Mouse (Mus musculus): Measurements from ENCODE around the gene Tnfrsf8. TPM values are rescaled to one million over a fixed set of nuclear protein-coding genes. Genes with fewer than 3 reads are reported as not detected.

Tnfrsf8 gene
- polyA plus RNA-seq, 1 experiment from 2014 or later, result 0.05 TPM

DNA sequence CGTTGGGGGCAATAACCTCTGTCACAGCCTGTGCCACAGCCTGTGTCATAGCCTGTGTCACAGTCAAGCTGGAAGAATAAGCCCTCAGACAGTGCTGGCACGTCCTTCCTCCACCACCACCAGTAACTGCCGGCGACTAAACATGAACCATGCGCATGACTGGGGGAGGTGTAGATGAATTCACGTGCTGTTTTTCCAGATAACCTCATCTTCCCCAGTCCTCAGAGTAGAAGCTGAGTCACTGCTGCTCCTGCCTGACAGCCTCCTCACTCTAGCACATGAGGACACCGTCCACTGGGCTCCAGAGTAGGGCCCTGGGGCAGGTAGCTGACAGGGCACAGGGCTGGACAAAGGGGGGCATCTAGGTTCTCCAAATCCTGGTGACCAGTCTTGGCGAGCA is 92.9 kb downstream of the Tnfrsf8 start:
- Histone ChIP-seq H3K27ac (ENCODE audit: low read length) (no peak overlapping the region), H3K27me3 (replicated peaks; ENCODE audit: insufficient read depth, low read length) (no peaks in the 10 kb centered on the region), H3K36me3 (ENCODE audit: insufficient read depth, low read length) (no peaks in the 10 kb centered on the region), H3K9ac (replicated peaks; ENCODE audit: low read depth) (no peak overlapping the region), H3K4me2 (replicated peaks; ENCODE audit: low read depth, low read length) (no peak overlapping the region), H3K9me3 (ENCODE audit: low read length) (no peaks in the 10 kb centered on the region), H3K4me3 (ENCODE audit: low read depth, low read length) (no peak overlapping the region), H3K4me1 (ENCODE audit: insufficient read depth, low read depth, low read length) (no peaks in the 10 kb centered on the region)
- peak; percentile 26; the same call in 1 of the 2 replicates for ATAC-seq
- DNase-seq (ENCODE audit: low spot score), result no peak
- TF ChIP-seq CTCF (IDR thresholded peaks at IDR 0.05) (no peak), EP300 (IDR thresholded peaks at IDR 0.05) (no peak)
- WGBS, result 70% methylated on average over 8 of the region's 8 CpGs

DNA sequence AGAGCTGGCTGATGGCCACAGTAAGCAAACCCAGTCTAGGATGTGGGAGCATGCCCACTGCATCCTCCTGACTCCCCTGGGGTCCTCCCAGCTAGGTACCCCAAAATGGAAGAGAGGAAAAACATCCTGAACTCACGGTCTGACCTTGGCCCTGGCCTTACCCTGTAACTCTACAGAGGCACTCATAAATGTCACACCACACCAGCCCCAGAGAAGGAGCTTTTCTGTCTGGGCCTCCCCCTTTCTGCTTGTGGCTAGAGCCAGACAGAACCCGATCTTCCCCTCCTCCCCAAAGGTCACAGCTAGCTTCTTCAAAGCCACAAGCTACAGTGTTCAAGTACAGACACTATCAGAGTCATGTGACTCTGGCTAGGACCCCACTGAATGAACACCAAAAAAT is 93.6 kb downstream of the Tnfrsf8 start:
- ATAC-seq (no peak), DNase-seq (ENCODE audit: low spot score) (no peak)
- H3K4me2 ChIP-seq (replicated peaks; ENCODE audit: low read depth, low read length), result no peak overlapping the region
- TF ChIP-seq CTCF (IDR thresholded peaks at IDR 0.05) (no peak), EP300 (IDR thresholded peaks at IDR 0.05) (no peak)
- no peak overlapping the region for H3K27ac ChIP-seq (ENCODE audit: low read length)
- no peak overlapping the region for H3K4me3 ChIP-seq (ENCODE audit: low read depth, low read length)
- H3K4me1 ChIP-seq (ENCODE audit: insufficient read depth, low read depth, low read length), result no peaks in the 10 kb centered on the region
- H3K9me3 ChIP-seq (ENCODE audit: low read length), result no peaks in the 10 kb centered on the region
- WGBS, result 66% methylated on average over 2 of the region's 2 CpGs
- no peak overlapping the region for H3K9ac ChIP-seq (replicated peaks; ENCODE audit: low read depth)
- no peaks in the 10 kb centered on the region for H3K27me3 ChIP-seq (replicated peaks; ENCODE audit: insufficient read depth, low read length)
- H3K36me3 ChIP-seq (ENCODE audit: insufficient read depth, low read length), result no peaks in the 10 kb centered on the region

DNA sequence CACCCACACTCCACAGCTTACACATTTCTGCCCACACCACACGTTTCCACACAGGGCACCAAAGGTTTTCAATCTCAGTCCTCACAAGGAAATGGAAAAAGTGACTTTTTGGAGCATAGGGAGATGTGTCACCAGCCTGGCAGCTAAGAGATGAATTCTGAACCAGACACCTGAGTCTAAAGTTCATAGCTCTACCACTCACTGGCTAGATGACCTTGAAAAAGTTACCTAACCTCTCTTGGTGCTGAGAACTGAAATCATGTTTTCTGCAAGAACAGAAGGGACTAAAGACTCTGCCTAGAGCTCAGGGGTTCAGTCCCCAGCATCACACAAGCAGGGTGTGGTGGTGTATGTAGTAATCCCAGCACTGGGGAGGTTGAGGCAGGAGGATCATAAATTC is 95.0 kb downstream of the Tnfrsf8 start:
- DNase-seq (ENCODE audit: low spot score) (no peak), ATAC-seq (no peak)
- Histone ChIP-seq H3K9me3 (ENCODE audit: low read length) (no peaks in the 10 kb centered on the region), H3K27me3 (replicated peaks; ENCODE audit: insufficient read depth, low read length) (no peaks in the 10 kb centered on the region), H3K4me1 (ENCODE audit: insufficient read depth, low read depth, low read length) (no peaks in the 10 kb centered on the region), H3K4me2 (replicated peaks; ENCODE audit: low read depth, low read length) (no peak overlapping the region), H3K4me3 (ENCODE audit: low read depth, low read length) (no peak overlapping the region), H3K36me3 (ENCODE audit: insufficient read depth, low read length) (no peaks in the 10 kb centered on the region), H3K27ac (ENCODE audit: low read length) (no peak overlapping the region), H3K9ac (replicated peaks; ENCODE audit: low read depth) (no peak overlapping the region)
- WGBS, result 73% methylated on average over 1 of the region's 1 CpGs
- TF ChIP-seq CTCF (IDR thresholded peaks at IDR 0.05) (no peak), EP300 (IDR thresholded peaks at IDR 0.05) (no peak)

DNA sequence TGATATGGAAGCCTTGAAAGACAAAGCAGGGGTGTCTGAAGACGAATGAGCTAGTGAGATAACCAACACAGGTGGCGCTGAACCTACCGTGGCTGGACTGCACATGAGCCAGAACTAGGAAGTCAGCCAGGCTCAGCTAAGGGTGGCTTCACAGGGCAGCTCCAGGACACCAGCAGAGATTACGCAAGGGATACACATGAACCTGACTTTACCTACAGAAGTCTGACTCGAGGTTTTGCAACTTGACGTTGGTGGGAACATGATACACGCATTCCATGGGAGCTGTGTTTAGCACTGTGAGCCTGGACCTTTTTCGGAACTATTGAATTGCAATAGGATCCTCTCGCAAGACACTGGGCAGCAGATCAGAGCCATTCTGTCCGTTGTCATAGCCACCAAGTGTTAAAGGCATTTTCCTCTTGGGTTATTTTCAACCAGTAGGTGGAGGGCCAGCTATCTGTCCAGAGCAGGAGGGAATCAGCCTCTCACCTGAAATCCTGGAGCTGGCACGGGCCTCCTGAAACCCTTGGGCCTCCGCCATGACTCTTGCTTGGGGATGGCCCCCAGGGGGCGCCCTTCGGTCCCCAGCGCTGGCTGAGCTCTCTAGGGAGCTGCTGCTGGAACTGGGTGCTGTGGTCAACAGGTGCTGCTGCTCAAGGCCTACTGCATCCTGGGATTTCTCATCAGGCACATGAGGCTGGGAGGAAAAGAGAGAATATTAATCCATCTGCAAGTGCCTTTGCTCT is 95.6 kb downstream of the Tnfrsf8 start:
- no peaks in the 10 kb centered on the region for H3K36me3 ChIP-seq (ENCODE audit: insufficient read depth, low read length)
- 58% methylated on average over 15 of the region's 15 CpGs for WGBS
- no peak overlapping the region for H3K9ac ChIP-seq (replicated peaks; ENCODE audit: low read depth)
- H3K4me2 ChIP-seq (replicated peaks; ENCODE audit: low read depth, low read length), result no peak overlapping the region
- ATAC-seq (no peak), DNase-seq (ENCODE audit: low spot score) (peak; percentile 44)
- H3K4me3 ChIP-seq (ENCODE audit: low read depth, low read length), result no peak overlapping the region
- no peak overlapping the region for H3K27ac ChIP-seq (ENCODE audit: low read length)
- TF ChIP-seq CTCF (IDR thresholded peaks at IDR 0.05) (peak; percentile 69), EP300 (IDR thresholded peaks at IDR 0.05) (no peak)
- H3K9me3 ChIP-seq (ENCODE audit: low read length), result no peaks in the 10 kb centered on the region
- H3K27me3 ChIP-seq (replicated peaks; ENCODE audit: insufficient read depth, low read length), result no peaks in the 10 kb centered on the region
- no peaks in the 10 kb centered on the region for H3K4me1 ChIP-seq (ENCODE audit: insufficient read depth, low read depth, low read length)

DNA sequence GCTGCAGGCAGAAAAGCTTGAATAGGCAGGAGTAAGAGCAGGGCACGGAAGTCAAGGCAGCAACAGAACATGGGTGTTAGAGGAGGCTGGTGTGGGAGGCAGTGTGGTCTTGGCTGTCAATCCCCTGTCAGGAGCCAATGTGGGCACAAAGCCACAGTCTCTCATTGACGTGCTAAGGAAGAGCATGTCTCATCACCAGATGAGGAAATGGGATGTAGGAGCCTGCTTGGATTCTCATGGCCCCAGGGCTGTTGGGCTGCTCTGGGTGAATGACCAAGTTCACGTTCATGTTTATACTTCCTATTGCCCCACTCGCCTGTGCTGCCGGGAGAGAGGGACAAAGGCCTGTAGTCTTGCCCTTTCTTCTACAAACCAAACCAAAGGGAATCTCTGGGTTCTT is 97.1 kb downstream of the Tnfrsf8 start:
- TF ChIP-seq EP300 (IDR thresholded peaks at IDR 0.05) (no peak), CTCF (IDR thresholded peaks at IDR 0.05) (no peak)
- no peaks in the 10 kb centered on the region for H3K9me3 ChIP-seq (ENCODE audit: low read length)
- H3K27ac ChIP-seq (ENCODE audit: low read length), result no peak overlapping the region
- H3K9ac ChIP-seq (replicated peaks; ENCODE audit: low read depth), result no peak overlapping the region
- H3K4me2 ChIP-seq (replicated peaks; ENCODE audit: low read depth, low read length), result no peak overlapping the region
- DNase-seq (ENCODE audit: low spot score), result no peak
- H3K4me1 ChIP-seq (ENCODE audit: insufficient read depth, low read depth, low read length), result no peaks in the 10 kb centered on the region
- no peak overlapping the region for H3K4me3 ChIP-seq (ENCODE audit: low read depth, low read length)
- WGBS, result 58% methylated on average over 5 of the region's 5 CpGs
- no peak for ATAC-seq
- no peaks in the 10 kb centered on the region for H3K27me3 ChIP-seq (replicated peaks; ENCODE audit: insufficient read depth, low read length)
- H3K36me3 ChIP-seq (ENCODE audit: insufficient read depth, low read length), result no peaks in the 10 kb centered on the region

Other genes starting within 250 kb of the Tnfrsf8 start
- 10.3 and 12.8 TPM in 2 replicates for gene Vps13d, start 120.2 kb downstream of the Tnfrsf8 start, polyA plus RNA-seq (2015; fragmentation: Nextera tagmentation; extraction: Ambion mirVana)
- 8.4 and 9.1 TPM in 2 replicates for gene Tnfrsf1b, start 68.3 kb downstream of the Tnfrsf8 start, polyA plus RNA-seq (2015; fragmentation: Nextera tagmentation; extraction: Ambion mirVana)
- gene Zfp990, start 195.6 kb upstream of the Tnfrsf8 start, polyA plus RNA-seq (2015; fragmentation: Nextera tagmentation; extraction: Ambion mirVana), result not detected in 2 replicates

All from lung, postnatal 0 days (tissue).